Mouse (Mus musculus) retina, postnatal 7 days (tissue): ENCODE measurements around the gene Tha1.

Experiments used
- DNase-seq: peaks from one replicate; pipeline ENCODE4 v3.0.0-alpha.2; 2012; ENCODE audit warnings: low read depth, low spot score

Gene Tha1

DNA sequence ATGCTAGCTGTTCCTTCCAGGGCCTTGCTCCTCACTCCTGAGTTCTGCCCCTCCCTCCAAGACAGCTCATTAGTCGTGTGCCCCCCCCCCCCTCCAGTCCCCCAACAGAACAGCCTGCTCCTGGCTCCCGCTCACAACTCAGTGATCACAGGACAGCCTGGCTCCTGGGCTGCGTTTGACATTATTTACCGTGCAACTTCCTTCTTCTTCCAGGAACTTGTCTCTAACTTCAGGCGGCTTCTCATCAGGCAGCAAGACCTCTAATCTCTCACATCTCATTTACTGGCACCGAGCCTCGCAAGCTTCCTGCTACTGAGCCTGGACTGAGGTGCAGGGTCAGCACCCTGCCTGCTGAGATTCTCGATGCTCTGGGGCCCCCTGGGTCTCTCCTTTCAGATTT, 8.5 kb upstream of the Tha1 start:
- no peak for DNase-seq

DNA sequence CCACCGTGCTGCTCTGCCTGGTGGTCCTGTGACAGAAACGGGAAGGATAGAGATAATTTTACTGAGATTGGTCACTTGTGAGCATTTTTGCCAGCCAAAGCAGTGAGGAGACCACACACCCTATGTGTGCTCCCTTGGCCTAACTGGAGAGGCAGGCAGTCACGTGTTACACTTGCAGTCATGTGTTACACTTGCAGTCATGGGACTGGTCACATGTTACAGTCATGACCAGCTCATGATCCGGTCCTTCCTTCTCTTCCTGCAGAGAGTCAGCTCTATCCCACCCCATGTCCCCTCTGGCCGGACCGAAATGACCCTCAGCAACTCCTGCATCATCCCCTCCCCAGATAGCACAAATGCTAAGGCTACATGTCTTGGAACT, 7.7 kb upstream of the Tha1 start:
- DNase-seq = no peak

DNA sequence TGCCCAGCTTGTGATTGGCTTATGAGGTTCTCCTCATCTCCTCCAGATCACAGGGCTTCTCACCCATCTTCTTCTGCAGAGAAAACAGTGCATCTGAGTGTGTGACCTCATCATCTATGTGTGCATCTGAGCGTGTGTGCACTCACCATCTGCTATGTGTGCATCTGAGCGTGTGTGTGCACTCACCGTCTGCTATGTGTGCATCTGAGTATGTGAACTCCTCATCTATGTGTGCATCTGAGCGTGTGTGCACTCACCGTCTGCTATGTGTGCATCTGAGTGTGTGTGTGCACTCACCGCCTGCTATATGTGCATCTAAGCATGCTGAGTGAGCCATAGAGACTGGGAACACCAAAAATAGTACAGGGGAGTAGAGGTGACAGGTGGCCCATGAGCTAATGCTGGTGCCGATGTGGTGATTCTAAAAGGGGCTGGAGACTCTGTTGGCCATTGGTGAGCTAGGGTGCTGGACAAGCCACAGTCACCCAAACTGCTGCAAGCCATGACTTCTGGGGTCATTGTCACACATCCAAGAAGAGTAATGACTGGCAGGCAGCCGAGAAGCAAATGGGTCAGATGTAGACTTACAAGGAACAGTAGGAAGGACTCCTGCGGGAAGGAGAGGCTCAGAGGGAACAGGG, 7.2 kb upstream of the Tha1 start:
- no peak for DNase-seq

DNA sequence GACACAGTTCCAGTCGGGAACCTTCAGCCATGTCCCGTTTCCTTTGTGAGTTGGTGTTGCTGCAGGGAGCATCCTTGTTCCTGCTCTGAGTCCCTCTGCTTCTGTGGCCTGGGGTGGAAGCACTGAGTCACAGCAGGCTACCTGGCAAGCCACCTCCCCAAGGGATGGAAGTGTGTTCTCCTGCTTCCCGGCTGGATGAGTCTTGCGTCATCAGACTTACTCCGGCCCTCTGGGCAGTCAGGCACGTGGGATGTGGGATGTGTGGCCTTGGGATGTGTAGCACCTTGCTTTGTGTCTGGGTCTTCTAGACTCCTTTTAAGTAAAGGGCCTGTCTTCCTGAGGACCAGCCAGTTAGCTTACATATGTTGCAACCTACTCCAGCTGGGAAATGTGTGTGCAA, 6.4 kb upstream of the Tha1 start:
- no peak for DNase-seq

DNA sequence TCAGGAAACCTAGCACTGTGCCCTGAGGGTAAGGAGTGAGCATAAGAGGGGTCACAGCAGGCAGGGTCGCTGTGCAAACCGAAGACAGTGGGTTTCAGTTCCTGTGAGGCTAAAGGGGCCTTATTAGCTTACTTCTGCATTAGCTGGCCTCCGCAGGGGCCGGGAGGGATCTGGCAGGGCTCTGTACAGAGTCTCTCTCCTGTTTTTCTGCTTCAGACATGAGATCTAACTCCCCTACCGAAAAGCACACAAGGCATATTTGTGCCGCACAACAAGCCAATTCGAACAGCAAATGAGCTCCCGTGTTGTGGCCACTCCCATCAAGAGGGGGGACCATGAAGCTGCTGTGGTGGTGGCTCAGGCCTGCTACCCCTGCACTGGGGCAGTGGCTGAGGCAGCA, 5.6 kb upstream of the Tha1 start:
- DNase-seq = no peak

DNA sequence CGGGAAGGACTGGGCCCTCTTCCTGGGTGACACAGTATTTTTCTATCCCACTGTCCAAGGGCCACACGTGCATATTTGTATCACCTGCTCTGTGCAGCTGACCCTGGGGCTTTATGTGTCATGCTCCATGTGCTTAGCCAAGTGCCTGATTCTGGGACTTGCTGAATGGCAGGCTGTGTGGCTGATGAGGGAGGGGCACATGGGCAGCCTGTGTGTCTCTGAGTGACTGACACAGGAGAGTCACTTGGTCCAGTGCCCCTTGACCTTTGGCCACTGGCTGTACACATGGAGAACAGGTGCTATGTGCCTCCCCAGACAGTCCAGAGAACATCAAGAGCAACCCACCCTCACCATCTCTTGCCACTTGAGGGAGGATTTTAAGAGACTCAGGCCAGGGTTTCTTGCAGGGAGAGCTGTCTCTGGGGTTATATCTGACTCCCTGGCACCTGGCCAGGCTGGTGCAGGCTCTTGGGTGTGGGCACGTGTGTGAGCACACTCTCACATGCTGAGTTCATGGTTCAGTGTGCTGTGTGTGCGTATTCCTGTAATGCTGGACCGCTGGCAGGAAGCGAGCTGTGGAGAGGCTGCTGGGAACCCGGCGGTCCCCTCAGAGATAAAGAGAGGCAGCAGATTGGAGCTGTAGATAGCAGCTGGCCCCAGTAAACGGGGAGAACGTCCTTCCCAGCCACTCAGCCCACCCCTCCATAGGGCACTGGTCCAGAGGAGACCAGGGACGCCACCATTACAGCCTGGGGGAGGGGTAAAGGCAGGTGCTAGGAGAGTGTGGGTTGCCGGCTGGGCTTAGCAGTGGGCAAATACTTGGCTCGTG, 4.8 kb upstream of the Tha1 start:
- DNase-seq = no peak

DNA sequence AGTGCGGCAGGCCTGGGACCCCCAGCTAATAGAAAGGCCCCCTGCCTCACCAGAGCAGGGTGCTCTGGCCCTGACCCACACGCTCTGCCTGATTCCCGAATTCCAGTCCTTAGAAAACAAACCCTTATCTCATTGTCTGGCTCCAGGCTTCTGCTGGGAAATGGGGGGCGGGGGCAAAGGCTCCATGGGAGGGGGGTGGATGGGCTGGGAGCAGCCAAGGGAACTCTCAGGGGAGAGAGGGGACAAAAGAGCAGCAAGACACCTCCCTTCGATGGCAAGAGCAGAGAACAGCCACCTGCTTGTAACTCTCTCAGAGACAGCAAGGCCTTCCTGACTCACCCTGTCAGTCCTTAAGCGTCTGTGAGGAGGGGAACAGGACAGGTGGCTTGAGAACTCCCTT, 2.4 kb upstream of the Tha1 start:
- no peak for DNase-seq

DNA sequence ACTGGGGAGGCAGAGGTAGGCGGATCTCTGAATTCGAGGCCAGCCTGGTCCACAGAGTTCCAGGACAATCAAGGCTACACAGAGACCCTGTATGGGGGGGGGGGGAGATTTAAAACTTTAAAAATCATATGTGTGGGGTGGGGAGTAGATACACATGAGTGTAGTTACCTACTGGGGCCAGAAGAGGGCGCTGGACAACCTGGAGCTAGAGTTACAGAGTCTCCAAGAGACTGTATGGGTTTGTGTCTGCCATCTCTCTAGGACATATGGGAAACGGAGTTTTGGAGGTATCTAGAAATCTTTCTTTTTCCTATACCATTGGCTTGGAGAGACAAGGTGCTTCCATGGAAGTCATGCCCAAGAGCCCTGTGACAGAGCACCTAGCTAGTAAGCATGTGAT, 1.1 kb upstream of the Tha1 start:
- DNase-seq = no peak

DNA sequence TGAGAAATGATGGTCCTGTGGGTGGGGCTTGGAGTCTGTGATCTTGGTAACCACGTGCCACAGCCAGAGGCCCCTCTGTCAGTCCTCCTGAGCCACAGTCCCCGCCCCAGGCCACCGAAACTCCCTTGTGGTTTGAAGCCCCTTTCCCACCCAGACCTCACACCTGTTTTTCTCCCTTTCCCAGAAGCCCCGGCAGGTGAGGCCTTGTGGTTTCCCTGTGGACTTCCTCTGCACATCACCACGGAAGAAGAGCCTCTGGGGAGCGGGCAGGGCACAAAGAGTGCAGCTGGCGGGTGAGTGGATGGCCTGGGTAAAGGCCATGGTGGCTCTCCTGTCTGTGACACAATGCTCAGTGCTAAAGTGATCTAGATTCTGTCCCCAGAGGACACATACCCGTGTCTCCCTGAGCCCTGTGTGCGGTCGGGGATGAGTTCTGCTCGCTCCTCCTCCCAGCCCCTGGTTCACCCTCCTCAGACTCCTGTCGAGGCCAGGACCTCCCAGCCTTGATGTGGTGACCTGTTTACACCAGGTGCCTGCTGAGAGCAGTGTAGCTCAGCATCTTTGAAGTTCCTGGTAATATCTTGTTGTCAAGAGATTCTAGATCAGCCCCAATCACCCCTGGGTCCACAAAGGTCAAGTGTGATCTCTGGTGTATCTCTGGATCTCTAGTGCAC, 1.2 kb downstream of the Tha1 start:
- DNase-seq = no peak

DNA sequence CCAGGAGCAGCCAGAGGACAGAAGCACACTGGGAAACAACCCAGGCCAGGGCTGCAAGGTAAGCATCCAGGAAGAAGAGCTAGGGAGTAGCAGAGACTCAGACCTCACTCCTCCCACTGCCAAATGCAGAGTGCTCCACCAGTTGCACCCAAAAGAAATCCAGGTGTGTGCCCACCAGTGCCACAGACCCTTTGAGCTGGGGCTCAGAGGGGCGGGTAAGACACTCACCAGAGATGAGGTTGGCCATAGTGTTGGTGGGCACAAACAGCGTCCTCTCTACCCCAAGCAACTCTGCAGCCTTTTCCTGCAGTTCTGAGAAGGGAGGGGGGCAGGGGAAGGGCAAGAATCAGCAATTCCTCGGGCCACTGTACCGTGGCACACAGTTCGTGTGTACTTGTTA, 1.9 kb downstream of the Tha1 start:
- DNase-seq = no peak

DNA sequence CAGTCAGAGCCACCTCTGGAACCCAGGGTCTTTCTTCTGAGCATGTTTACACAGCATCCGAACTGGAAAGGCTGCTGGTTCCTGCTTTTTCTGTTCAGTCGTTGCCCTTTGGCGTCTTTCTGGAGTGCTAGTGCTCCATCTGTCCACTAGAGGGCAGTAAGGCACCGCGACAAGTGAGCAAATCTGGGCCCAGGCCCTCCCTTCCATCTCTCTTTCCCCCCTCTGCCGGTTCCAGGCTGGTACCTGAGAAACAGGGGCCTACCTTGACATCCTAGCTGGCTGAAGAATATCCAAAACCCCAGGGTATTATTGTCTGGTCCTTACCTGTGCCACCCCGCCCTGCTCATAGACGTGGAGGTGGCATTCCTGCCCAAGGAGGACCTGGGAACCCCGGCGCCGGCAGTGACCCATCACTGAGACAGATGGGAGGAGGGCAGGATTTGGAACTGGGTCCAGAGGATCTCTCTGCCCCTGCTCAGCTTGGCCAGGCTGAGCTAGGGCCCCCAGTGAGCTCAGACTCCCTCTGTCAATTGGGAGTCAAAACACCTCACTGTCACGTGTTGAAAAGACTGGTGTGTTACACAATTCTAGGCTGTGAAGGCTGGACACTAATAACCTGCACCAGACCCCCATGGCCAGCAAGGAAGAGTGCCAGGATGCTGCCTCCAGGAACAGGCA, 2.5 kb downstream of the Tha1 start:
- peak; percentile 84 for DNase-seq

DNA sequence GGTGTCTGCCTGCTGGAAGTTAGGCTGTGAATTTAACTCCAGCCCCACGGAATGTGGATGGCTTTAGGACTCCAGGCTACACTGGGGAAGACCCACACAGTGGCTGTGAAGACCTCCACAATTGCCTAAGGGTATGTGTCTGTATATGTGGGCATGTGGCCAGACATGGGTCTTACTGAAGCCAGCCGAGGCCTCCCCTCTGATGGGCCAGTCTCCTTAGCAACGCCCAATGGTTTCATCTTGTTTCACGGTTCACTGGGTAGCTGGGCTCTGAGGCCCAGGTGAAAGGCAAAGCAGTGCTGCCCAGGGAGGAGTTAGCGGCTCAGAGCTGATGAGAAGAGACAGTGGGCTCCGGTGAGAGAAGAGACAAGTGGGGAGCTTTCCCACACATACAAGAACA, 7.3 kb downstream of the Tha1 start:
- no peak for DNase-seq

DNA sequence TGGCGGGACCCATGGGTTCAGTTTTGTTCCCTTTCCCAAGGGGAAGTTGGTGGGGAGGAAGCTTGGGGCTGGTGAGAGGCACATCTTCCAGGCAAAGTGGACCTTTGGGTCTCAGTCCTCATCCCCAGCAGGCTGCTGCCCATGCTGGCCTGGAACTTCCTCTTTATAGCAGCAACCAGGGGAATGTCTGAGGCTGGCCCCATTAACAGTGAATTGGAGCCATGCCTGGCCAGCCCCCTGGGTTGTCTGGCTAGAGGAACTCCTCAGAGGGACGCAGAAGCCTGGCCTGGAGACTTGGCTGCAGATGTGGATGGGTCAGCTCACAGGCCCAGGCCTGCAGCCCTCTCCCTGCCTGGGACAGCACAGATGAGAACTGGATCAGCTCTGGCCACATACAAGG, 8.5 kb downstream of the Tha1 start:
- no peak for DNase-seq

DNA sequence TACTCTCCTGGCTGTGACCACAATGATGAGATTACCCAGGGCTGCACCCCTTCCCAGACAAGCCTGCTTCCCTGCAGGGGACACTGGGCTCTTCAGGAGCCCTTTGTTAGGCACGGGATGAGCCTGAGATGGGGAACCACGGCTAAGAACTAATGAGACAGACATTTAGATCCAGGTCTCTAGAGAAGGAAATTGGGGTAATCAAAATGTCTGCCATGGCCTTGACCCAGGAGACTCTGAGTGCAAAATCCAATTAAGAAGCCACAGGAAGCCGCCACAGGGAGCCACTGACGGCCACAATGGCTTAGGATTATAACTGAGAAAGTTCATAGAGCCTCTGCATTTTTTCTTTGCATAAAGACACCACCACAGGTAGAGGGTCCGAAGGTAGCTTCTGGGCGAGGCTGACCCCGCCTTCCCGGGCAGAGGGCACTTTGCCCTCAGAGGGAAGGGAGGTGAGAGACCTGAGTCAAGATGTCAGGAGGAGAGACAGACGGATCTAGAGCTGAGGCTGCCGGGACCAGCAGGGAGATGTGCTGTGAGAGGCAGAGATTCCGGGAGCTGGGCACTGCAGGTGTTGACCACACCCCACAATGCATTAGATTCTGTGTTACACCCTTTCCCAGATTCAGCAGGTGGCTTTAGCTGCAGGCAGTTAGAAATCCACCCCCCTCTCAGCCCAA, 10.0 kb downstream of the Tha1 start:
- no peak for DNase-seq

DNA sequence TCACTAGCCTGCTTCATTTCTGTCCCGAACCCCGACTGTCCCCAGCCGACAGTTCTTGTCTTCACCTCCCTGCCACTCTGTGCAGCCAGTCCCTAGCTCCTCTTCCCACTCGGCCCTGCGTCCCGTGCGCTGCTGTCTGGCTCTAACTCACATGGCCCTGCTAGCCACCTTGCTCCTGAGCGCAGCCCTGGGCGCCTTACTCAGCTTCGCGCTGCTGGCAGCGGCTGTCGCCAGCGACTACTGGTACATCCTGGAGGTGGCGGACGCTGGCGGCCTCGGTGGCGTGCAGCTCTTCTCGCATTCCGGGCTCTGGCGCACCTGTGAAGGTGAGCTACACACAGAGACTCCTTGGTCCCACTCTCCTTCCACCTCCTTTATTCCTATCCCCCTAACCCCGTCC, 12.7 kb downstream of the Tha1 start, which contains the start of gene Tmem235:
Gene Tmem235, plus strand, starts transcription at position 152 of the 400 bp plus-strand sequence.
- no peak for DNase-seq

DNA sequence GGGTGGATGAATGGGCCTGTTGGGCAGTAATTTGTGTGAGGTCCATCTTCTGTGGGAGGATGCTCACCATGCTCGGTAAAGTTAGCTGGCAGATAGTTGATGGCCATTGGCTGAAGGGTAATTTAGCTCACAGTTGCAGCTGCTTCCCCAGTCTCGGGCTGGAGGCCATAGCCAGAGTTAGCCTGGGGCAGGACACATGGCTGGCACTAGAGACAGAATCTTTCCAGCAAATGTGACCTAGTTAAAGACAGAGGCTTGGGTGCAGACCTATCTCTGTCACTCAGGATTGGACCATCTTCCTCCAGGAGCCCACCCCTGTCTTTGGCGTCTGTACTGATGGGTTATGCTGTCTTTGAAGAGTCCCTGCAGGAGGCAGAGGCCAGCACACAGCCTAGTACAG, 14.9 kb downstream of the Tha1 start:
- no peak for DNase-seq

DNA sequence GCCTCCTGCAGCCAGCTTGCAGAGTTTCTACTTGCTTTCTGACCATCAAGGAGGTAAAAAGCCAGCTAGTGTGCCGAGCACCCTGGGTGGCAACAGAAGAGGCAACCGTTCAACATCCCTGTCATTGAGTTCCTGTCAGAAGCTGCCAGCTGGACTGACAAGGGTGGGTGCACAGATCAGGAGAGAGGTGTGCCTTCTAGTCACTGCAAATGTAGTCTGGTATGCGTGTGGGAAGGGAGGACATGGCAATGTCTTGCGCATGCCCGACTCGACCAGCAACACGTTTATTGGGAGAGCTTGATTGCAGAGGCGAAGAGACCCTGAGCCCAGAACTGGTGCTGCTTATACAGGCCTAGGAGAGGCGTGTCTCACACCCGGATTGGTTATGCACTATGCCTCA, 15.8 kb downstream of the Tha1 start:
- DNase-seq = no peak

DNA sequence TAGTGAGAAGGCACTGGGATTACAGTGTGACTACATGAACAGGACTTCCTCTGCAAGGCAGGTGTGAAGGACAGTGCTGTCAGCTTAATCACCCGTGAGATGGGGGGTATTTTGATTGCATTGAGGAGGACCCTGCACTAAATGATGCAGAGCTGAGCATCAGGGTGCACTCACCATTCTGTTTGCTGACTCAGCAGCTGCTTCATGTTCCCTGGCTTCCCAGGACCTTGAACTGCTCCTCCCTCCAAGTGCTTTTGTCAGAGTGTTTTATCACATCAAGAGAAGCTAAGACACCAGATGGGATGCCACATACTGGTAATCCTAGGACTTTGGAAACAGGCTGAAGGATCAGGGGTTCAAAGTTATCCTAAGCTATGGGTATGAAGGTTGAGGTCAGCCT, 17.3 kb downstream of the Tha1 start:
- no peak for DNase-seq

DNA sequence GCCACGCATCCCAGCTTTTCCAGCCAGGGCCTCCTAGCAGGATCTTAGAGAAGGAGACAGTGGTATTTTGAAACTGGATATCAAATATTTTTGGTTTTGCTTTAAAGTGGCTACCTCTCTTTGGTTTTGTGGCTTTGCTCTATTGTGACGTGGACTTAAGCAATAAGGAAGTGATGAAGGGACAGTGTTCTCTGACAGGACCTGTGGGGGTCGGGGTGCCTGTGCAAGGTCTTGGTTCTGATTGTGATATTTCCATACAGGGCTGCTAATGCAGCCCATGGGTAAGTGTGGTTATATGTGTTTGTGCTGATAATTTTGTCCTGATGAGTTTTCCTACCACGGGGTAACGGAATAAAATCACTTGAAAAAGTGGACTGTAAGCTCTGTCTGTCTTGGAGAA, 17.9 kb downstream of the Tha1 start:
- no peak for DNase-seq

DNA sequence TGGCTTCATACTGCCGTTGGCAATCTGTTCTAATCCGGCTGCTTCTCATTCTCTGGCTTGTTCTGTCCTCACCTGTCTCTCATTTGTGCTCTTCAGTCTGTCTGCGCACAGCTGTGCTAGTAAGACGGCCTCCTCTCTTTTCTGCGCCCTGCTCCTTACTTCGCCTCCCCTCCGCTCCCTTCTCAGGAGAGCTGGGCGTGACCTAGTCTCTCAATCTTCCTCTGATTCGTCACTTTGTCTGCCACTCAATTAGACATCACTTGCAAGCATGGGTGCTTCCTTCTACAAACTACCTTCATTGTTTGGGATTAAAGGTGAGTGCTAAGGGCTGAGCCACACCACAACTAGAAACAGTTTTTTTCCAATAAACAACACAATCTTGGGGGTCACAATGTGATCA, 19.0 kb downstream of the Tha1 start:
- no peak for DNase-seq

DNA sequence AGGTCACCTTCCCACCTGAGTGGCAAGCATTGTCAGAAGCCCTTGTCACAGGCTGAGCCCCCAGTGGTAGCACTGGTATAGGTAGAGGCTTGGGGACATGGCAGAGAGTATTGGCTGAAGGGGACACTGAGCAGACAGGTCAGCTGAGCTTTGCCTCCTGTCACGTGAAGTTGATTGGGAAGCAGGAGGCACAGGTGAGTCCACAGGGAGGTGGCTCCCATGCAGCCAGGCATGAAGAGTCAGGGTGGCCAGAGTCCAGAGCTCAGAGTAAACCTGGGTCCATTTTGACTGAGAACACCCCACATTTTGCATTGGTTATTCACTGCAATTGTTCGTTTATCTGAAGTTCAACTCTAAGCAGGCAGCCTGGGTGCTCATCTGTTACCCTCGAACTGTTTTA, 20.4 kb downstream of the Tha1 start:
- no peak for DNase-seq
